Mouse (Mus musculus): Measurements from ENCODE around the gene Med12. TPM values are rescaled to one million over a fixed set of nuclear protein-coding genes. Genes with fewer than 3 reads are reported as not detected.

Gene Med12
- 31.3 and 31.7 TPM in 2 replicates for polyA plus RNA-seq (2015; fragmentation: Nextera tagmentation; extraction: Ambion mirVana)

DNA sequence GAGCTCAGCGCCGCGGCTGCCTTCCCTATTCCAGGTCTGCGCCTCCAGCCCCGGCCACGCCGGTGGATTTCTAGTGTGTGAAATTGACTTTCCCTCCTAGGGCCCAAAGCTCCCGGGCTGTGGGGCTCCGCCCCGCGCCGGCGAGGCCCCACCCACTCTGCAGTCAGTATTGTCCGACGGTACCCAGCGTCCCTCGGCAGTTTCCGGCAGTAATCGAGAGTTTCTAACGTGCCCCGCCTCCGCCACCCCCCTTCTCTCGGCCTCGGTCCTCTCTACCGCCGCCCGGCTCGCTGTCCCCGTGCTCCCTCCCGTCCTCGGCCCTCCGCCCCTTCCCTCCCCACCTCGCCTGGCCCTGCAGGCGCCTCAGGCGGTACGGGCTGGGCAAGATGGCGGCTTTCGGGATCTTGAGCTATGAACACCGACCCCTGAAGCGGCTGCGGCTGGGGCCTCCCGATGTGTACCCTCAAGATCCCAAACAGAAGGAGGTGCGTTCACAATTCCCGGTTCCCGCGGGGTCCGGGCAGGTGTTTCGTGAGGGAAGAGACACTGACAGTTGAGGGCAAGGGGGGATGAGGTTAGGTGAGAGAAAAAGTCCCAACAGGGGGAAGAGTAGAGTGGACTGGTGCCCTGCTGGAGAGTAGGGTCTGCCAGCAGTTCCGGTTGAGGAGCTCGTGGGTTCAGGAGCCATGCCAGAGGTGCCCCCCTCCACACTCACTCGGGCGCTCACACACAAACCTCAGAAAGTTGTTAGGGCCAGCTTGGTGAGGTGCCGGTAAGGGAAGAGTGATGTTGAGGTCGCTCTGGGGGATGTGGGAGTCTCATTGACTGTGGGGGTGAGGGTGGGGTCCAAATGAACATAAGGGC is at the start of gene Med12:
Med12 (plus strand) TSS at position 156 of the 864 bp plus-strand sequence.
- Histone ChIP-seq H3K9me3 (replicated peaks) (no peaks in the 10 kb centered on the region), H3K9ac (peak within 1 kb of the TSS; percentile 73), H3K4me3 (peak within 1 kb of the TSS; percentile 56), H3K27me3 (no peaks in the 10 kb centered on the region), H3K4me1 (peaks cover 10% of the 10 kb centered on the region; the same call in 1 of the 2 replicates), H3K36me3 (ENCODE audit: poor library complexity, severe bottlenecking) (peaks cover 22% of the 10 kb centered on the region), H3K27ac (peak within 1 kb of the TSS; percentile 51), H3K4me2 (peak within 1 kb of the TSS; percentile 57)
- WGBS = 14% methylated on average over 54 of the region's 54 CpGs
- peak; percentile 99 for ATAC-seq

DNA sequence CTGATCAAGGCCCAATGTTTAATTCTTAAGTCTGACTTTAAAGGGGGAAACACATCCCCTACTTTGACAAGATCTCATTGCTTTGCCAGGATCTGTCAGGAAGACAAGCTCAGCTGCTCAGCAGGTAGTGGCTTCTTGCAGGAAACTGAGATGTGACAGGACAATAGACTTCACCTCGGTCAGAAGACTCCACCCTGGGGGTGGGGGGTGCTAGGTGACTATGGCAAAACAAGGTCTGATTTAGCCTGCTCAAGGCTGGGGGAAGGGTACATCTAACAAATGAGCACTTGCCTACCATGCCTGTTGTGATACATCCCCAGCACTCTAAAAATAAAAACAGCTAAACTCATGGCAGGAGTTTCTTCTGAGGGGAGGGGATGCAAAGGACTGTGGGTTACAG is 28.8 kb upstream of the Med12 start:
- no peaks in the 10 kb centered on the region for H3K4me1 ChIP-seq
- no peak overlapping the region for H3K4me3 ChIP-seq
- no peak overlapping the region for H3K27ac ChIP-seq
- H3K27me3 ChIP-seq = 0 out of 2 replicates have a peak, but pooled peaks cover 4% of the 10 kb centered on the region
- H3K4me2 ChIP-seq = no peak overlapping the region
- no peak for ATAC-seq
- no peaks in the 10 kb centered on the region for H3K36me3 ChIP-seq (ENCODE audit: poor library complexity, severe bottlenecking)
- no peaks in the 10 kb centered on the region for H3K9me3 ChIP-seq (replicated peaks)
- no peak overlapping the region for H3K9ac ChIP-seq
- 15% methylated on average over 1 of the region's 1 CpGs for WGBS

DNA sequence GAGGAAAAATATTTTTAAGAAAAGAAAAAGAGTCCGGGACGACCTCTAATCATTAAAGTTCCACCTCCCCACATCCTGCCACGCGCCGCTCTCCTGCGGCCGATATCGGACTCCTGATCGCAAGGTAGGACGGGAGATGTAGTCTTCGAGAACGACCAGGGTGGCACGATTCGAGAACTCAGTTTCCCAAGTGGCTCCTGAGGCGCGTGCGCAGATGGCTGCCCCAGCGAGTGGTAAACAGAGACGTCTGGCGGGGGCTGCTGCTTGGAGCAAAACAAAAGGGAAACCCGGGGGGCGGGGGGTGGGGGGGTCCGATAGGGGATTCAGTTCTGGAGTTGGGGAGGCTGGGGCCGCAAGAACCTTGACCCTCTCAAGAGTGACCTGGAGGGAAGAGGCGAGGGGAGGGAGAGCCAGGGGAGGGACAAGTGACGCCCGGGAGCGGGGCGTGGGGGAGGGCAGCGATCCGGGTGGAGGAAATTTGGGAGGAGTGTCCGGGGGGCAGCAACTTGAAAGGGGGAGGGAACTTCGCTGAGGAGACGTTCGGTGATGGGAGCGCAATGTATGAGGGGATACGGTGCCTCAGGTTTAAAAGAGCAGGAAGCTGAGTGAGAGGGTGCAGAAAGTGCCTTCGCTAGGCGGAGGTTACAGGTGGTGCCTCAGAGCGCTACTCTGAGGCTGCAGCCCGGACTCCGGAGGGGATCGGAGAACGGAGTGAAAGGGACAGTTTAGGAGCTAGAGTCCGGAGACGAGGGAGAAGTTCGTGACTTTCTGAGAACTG is 19.7 kb upstream of the Med12 start, which contains the start of gene Foxo4:
Foxo4 (plus strand) TSS at position 577 of the 778 bp plus-strand sequence.
- no peaks in the 10 kb centered on the region for H3K27me3 ChIP-seq
- H3K9ac ChIP-seq = peak within 1 kb of the TSS; percentile 62
- peak within 1 kb of the TSS; percentile 73 for H3K4me2 ChIP-seq
- H3K27ac ChIP-seq = no peak within 1 kb of the TSS
- 20% methylated on average over 43 of the region's 47 CpGs for WGBS
- peak; percentile 94 for ATAC-seq
- peak within 1 kb of the TSS; percentile 49 for H3K4me3 ChIP-seq
- peaks cover 7% of the 10 kb centered on the region; the same call in 1 of the 2 replicates for H3K36me3 ChIP-seq (ENCODE audit: poor library complexity, severe bottlenecking)
- no peaks in the 10 kb centered on the region for H3K9me3 ChIP-seq (replicated peaks)
- H3K4me1 ChIP-seq = peaks cover 10% of the 10 kb centered on the region; the same call in 1 of the 2 replicates

DNA sequence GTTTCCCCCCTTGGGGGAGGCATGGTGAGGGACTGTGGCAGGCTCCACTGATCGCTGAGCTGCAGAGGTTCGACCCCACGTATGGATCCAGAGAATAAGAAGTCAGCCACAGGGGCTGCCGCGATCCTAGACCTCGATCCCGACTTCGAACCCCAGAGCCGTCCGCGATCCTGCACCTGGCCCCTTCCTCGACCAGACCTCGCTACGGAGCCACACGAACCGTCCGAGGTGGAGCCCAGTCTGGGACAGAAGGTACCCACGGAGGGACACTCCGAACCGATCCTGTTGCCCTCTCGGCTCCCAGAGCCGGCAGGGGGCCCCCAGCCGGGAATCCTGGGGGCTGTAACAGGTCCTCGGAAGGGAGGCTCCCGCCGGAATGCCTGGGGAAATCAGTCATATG is 19.1 kb upstream of the Med12 start:
- ATAC-seq = no peak
- Histone ChIP-seq H3K4me2 (peak overlapping the region; percentile 73), H3K4me3 (peak overlapping the region; percentile 49), H3K36me3 (ENCODE audit: poor library complexity, severe bottlenecking) (peaks cover 7% of the 10 kb centered on the region; the same call in 1 of the 2 replicates), H3K27ac (no peak overlapping the region), H3K27me3 (no peaks in the 10 kb centered on the region), H3K9ac (peak overlapping the region; percentile 62), H3K4me1 (peaks cover 10% of the 10 kb centered on the region; the same call in 1 of the 2 replicates), H3K9me3 (replicated peaks) (no peaks in the 10 kb centered on the region)
- 13% methylated on average over 26 of the region's 26 CpGs for WGBS

DNA sequence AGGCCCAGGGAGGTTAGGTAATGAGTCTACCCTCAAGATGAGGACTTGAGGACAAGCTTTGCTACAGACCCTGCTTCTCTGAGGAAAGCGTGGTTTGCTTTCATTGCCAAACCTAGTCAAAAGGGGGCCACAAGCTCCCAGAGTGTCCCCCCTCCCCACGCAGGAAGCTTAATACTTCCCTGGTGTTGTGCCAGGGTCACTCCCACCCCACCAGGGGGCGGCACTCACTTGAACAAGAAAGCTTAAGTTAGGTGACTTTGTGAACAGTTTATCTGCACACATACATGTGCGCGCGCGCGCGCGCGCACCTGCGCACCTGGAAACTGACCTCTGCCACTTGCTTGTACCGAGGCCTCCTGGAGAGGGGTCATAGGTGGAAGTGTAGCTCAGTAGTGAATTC is 17.2 kb upstream of the Med12 start:
- Histone ChIP-seq H3K9ac (no peak overlapping the region), H3K4me1 (peaks cover 19% of the 10 kb centered on the region), H3K27ac (no peak overlapping the region), H3K27me3 (no peaks in the 10 kb centered on the region), H3K36me3 (ENCODE audit: poor library complexity, severe bottlenecking) (peaks cover 7% of the 10 kb centered on the region; the same call in 1 of the 2 replicates), H3K4me3 (no peak overlapping the region), H3K4me2 (no peak overlapping the region), H3K9me3 (replicated peaks) (no peaks in the 10 kb centered on the region)
- no peak for ATAC-seq
- 86% methylated on average over 13 of the region's 13 CpGs for WGBS

DNA sequence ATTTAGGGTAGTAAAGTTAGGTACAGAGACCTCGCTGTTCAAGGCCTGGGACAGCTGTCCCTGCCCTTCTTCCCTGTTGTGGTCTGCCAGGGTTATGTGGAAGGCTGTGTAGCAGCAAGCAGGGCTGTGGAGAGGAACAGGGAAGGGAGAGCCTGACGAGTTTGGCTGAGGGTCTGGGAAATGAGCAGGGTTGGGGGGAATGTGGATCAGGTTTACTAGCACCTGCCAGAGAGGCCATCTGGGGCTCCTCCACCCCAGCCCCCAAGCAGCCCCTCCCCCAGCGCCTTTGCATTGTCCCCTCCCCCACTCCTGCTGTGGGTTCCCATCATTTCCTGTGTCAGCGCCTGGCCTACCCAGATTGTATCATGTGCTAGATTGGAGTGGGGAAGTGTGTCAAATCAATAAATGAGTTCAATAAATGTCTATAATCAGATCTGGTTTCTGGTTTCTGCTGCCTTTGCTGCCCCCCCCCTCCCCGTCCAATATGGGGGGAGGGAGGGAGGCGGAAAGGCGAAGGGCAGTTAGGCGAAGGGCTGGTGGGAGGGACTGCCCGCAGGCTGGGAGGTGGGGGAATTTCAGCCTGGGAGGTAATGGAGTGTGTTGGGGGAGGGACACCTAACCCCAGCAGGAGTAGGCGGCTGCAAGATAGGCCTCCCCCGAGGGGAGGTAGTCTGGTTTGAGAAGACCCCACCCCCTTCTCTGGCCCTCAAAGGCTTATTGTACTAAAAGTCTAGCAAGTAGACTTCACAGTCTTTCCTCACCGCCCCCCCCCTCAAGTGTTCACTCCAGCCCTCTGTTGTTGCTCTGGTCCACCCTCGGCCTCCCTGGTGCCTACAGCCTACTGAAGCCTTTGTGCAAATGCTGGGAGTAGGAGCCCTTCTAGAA is 13.1 kb upstream of the Med12 start:
- H3K9ac ChIP-seq = no peak overlapping the region
- H3K9me3 ChIP-seq (replicated peaks) = no peaks in the 10 kb centered on the region
- no peak overlapping the region for H3K4me2 ChIP-seq
- peaks cover 10% of the 10 kb centered on the region for H3K4me1 ChIP-seq
- peak; percentile 66 for ATAC-seq
- no peaks in the 10 kb centered on the region for H3K27me3 ChIP-seq
- WGBS = 20% methylated on average over 12 of the region's 13 CpGs
- no peak overlapping the region for H3K4me3 ChIP-seq
- H3K36me3 ChIP-seq (ENCODE audit: poor library complexity, severe bottlenecking) = peaks cover 7% of the 10 kb centered on the region; the same call in 1 of the 2 replicates
- H3K27ac ChIP-seq = peak overlapping the region; percentile 57

DNA sequence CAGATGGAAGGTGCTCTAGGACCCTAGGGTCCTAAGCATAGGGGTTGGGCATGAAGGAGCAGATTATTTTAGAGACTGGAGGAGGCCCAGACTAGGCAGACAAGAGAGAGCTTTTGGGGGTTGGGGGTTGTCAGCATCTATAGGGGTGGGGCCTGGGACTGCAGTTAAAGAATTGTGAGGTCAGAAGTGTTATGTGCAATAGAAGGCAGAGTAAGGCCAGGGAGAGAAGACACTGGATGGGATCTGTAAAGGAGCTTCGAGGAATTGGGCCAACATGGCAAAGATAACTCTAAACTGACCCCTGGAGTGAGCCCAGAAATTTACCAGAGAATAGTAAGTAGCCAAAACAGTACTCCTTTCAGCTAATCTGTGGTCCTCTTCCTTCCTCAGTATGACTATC is 9.9 kb upstream of the Med12 start, which contains the start of gene Gm614:
Gm614 (minus strand) TSS at position 101 of the 400 bp plus-strand sequence.
- H3K9ac ChIP-seq = no peak within 1 kb of the TSS
- H3K4me1 ChIP-seq = peaks cover 9% of the 10 kb centered on the region
- H3K4me2 ChIP-seq = no peak within 1 kb of the TSS
- H3K27ac ChIP-seq = no peak within 1 kb of the TSS
- no peak within 1 kb of the TSS for H3K4me3 ChIP-seq
- no peak for ATAC-seq
- H3K9me3 ChIP-seq (replicated peaks) = no peaks in the 10 kb centered on the region
- peaks cover 1% of the 10 kb centered on the region; the same call in 1 of the 2 replicates for H3K36me3 ChIP-seq (ENCODE audit: poor library complexity, severe bottlenecking)
- H3K27me3 ChIP-seq = no peaks in the 10 kb centered on the region
- 95% methylated on average over 1 of the region's 1 CpGs for WGBS

DNA sequence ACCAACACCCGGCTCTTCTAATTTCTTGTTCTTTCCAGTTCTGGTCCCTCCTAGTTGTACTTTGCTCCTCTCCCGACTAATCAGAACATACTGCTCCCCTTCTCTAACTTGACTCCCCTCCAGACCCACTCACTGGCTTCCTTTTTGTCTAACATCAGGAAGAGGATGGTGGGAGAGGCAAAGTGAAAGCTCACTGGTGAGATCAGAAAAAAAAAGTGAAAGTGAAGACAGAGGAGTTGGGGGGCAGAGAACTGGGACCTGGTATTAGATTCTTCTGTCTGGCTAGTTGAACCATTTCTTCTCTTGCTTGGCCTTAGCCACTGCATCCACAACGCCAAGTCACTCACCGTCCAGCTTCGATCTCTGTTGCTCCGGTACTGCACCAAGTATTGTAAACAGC is 7.2 kb upstream of the Med12 start:
- H3K4me2 ChIP-seq = no peak overlapping the region
- WGBS = 95% methylated on average over 6 of the region's 6 CpGs
- no peak overlapping the region for H3K27ac ChIP-seq
- no peak overlapping the region for H3K4me3 ChIP-seq
- no peaks in the 10 kb centered on the region for H3K4me1 ChIP-seq
- H3K9me3 ChIP-seq (replicated peaks) = no peaks in the 10 kb centered on the region
- no peaks in the 10 kb centered on the region for H3K27me3 ChIP-seq
- no peaks in the 10 kb centered on the region for H3K36me3 ChIP-seq (ENCODE audit: poor library complexity, severe bottlenecking)
- no peak overlapping the region for H3K9ac ChIP-seq
- ATAC-seq = no peak

DNA sequence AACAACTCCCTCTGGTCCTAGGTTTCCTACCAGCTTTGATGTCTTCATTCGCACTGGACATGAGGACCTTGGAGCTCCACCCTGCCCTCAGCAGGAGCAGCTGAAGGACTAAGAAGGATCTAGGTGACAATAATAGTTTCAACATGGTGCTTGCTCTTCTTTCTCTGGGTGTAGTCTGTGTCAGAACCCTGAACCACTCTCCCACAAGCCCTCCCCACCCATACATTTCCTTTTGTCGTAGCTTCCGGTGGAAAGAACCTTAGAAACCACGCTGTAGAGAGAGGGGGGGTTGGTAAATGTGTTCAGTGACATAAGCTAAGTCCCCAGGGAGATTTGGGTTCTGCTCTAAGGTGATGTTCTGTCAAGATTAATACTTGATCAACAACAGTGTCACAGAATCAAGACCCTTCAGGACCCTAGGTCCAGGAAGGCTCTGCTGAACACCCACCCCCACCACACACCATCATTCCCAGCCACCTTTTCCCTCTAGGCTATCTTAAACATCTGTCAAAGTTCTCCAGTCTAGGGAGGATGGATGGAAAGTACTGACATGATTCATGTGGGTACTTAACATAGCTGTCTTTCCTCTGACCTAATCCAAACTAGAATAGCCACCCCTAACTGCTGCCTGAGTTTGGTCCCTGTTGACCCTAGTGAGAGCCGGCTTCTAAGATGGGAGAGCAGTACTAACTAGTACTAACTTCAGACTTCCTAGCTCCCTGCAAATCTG is 5.6 kb upstream of the Med12 start, which contains the start of gene Il2rg:
Il2rg (minus strand) TSS at position 231 of the 730 bp plus-strand sequence.
- Histone ChIP-seq H3K9me3 (replicated peaks) (no peaks in the 10 kb centered on the region), H3K9ac (no peak within 1 kb of the TSS)
- WGBS = 84% methylated on average over 5 of the region's 5 CpGs

DNA sequence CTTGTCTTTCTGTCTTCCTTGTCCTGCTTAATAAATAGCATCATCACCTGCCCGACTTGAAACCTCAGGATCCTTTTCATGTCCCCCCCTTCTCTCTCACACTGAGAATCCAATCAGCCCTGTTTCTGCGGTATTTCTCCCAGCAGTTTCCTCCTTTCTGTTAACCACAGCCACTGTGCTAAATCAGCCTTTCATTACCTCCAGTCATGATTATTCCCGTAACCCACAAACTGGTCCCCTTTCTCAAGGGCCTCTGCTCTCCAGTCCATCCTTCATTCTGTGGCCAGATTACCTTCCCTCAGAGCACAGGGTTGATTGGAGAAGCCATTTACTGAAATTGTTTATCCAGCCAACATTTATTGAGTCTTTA is 5.1 kb upstream of the Med12 start, which contains the start of gene Gm20489:
Gm20489 (minus strand) TSS at position 269 of the 370 bp plus-strand sequence.
- 65% methylated on average over 3 of the region's 3 CpGs for WGBS
- Histone ChIP-seq H3K4me2 (no peak within 1 kb of the TSS), H3K9me3 (replicated peaks) (no peaks in the 10 kb centered on the region), H3K27me3 (no peaks in the 10 kb centered on the region), H3K36me3 (ENCODE audit: poor library complexity, severe bottlenecking) (no peaks in the 10 kb centered on the region), H3K9ac (no peak within 1 kb of the TSS), H3K4me3 (no peak within 1 kb of the TSS), H3K27ac (no peak within 1 kb of the TSS), H3K4me1 (no peaks in the 10 kb centered on the region)
- ATAC-seq = no peak

More for the DNA sequence above, 5.6 kb upstream of the Med12 start, which contains the start of gene Il2rg:
- no peaks in the 10 kb centered on the region for H3K4me1 ChIP-seq
- H3K4me2 ChIP-seq = no peak within 1 kb of the TSS
- no peak within 1 kb of the TSS for H3K27ac ChIP-seq
- H3K36me3 ChIP-seq (ENCODE audit: poor library complexity, severe bottlenecking) = no peaks in the 10 kb centered on the region
- H3K27me3 ChIP-seq = no peaks in the 10 kb centered on the region
- ATAC-seq = no peak
- H3K4me3 ChIP-seq = no peak within 1 kb of the TSS
